Mouse (Mus musculus): ENCODE results near the gene Mrgprg. TPM values are rescaled to one million over a fixed set of nuclear protein-coding genes. Genes with fewer than 3 reads are reported as not detected.

Mrgprg gene
- total RNA-seq, 2 experiments from 2014 or later: not detected

Other genes starting within 250 kb of the Mrgprg start
- gene Nap1l4, start 217.9 kb downstream of the Mrgprg start, total RNA-seq (2014; fragmentation: Nextera tagmentation): 130 and 169 TPM in 2 replicates
- gene Nap1l4, start 217.9 kb downstream of the Mrgprg start, total RNA-seq (2017): 222 and 257 TPM in 2 replicates
- 83.0 and 151 TPM in 2 replicates for gene Cars, start 166.9 kb downstream of the Mrgprg start, total RNA-seq (2014; fragmentation: Nextera tagmentation)
- 82.1 and 85.1 TPM in 2 replicates for gene Cars, start 166.9 kb downstream of the Mrgprg start, total RNA-seq (2017)
- gene Tnfrsf26, start 138.3 kb downstream of the Mrgprg start, total RNA-seq (2014; fragmentation: Nextera tagmentation): 1.1 and 1.4 TPM in 2 replicates
- 0.42 and 1.1 TPM in 2 replicates for gene Tnfrsf26, start 138.3 kb downstream of the Mrgprg start, total RNA-seq (2017)
- gene Tnfrsf22, start 117.3 kb downstream of the Mrgprg start, total RNA-seq (2014; fragmentation: Nextera tagmentation): 3.0 and 6.0 TPM in 2 replicates
- gene Tnfrsf22, start 117.3 kb downstream of the Mrgprg start, total RNA-seq (2017): 0.08 and 2.7 TPM in 2 replicates
- not detected in 2 replicates for gene Tnfrsf23, start 81.1 kb downstream of the Mrgprg start, total RNA-seq (2014; fragmentation: Nextera tagmentation)
- 0.80 TPM in 1 of 2 replicates, not detected in the other for gene Tnfrsf23, start 81.1 kb downstream of the Mrgprg start, total RNA-seq (2017)
- 4.3 and 9.3 TPM in 2 replicates for gene Osbpl5, start 10.0 kb downstream of the Mrgprg start, total RNA-seq (2014; fragmentation: Nextera tagmentation)
- gene Osbpl5, start 10.0 kb downstream of the Mrgprg start, total RNA-seq (2017): 2.6 and 3.8 TPM in 2 replicates
- gene Mrgpre, start 17.5 kb upstream of the Mrgprg start, total RNA-seq (2014; fragmentation: Nextera tagmentation): 0.37 TPM in 1 of 2 replicates, not detected in the other
- 0.19 and 0.27 TPM in 2 replicates for gene Mrgpre, start 17.5 kb upstream of the Mrgprg start, total RNA-seq (2017)
- gene Nadsyn1, start 55.9 kb upstream of the Mrgprg start, total RNA-seq (2014; fragmentation: Nextera tagmentation): 9.1 and 11.3 TPM in 2 replicates
- gene Nadsyn1, start 55.9 kb upstream of the Mrgprg start, total RNA-seq (2017): 8.0 and 31.7 TPM in 2 replicates
- gene Dhcr7, start 56.2 kb upstream of the Mrgprg start, total RNA-seq (2014; fragmentation: Nextera tagmentation): 26.0 and 42.8 TPM in 2 replicates
- gene Dhcr7, start 56.2 kb upstream of the Mrgprg start, total RNA-seq (2017): 6.2 and 9.4 TPM in 2 replicates
- gene Gm498, start 99.8 kb upstream of the Mrgprg start, total RNA-seq (2014; fragmentation: Nextera tagmentation): not detected in 2 replicates
- gene Gm498, start 99.8 kb upstream of the Mrgprg start, total RNA-seq (2017): not detected in 2 replicates
- not detected in 2 replicates for gene Shank2, start 234.9 kb upstream of the Mrgprg start, total RNA-seq (2014; fragmentation: Nextera tagmentation)
- gene Shank2, start 234.9 kb upstream of the Mrgprg start, total RNA-seq (2017): not detected in 2 replicates

Measured in megakaryocyte-erythroid progenitor cell, adult 5-6 weeks (primary cell).